Mouse (Mus musculus) kidney, adult 8-10 months (tissue): ENCODE measurements around the gene Olfr535.
"Not testable (repeated sequence)": the region's sequence is repeated elsewhere in the genome, so short reads cannot be mapped to it uniquely, and the experiment has no call there.

Source experiments
- DNase-seq, 2 experiments: peaks; one replicate each; pipeline ENCODE4 v3.0.0; 2022

Gene Olfr535

DNA sequence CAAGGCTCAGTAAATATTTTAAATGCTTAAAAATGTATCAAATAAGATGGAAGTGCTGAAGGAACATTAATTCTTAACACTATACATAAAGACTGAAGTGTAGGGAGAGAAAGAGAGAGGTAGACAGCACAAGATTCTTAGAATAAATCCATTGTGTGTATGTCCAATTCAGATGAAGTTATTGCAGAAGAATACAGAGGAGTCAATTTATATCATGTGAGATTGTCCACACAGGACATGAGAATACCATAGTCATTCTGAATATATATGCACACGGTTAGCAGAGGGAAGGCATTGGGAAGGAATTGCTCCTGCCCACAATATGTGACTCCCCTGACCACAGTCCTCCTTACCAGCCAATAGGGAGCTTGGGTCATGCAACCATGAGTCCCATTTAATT, at the start of gene Olfr535:
Olfr535 (plus strand) TSS at position 301 of the 400 bp plus-strand sequence.
- no peak for DNase-seq

DNA sequence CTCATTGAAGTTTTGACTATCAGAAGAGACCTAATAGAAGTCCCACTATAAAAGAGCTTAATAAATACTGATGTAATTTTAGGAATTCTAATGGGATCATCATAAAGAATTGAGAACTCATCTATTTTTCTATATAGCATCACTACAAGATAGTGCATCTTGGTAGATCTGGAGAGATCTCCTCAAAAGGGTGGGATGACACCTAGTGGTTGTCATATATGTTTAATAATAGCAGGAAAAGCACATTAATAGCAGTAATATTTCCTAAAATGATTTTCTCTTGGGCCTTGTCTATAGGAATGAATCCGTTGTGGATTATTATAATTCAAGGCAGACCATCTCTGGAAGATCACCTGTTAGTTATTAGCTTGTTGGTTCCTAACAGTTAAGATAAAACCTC, 40.9 kb upstream of the Olfr535 start:
- DNase-seq: no peak

GRCm38 (mm10) chr7:140463070-140463469, 20.9 kb upstream of the Olfr535 start, which contains the start of gene Olfr533:
Olfr533 (plus strand) TSS chr7:140463370.
- DNase-seq: not testable (repeated sequence)

DNA sequence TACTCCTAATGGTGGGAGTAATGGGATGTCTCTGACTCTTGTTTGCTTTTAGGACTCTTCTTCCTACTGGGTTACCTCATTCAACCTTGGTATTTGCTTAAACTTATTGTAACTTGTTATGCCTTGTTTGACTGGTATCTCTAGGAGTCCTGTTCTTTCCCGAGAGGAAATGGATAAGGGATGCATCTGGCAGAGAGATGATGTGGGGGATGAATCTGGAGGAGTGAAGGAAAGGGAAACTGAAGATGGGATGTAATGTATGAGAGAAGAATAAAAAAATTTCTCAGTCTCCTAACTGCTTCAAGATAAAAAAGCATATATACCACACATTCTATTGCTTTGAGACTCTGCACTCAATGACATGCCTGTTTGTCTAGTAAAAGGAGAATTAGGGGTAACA, 6.1 kb upstream of the Olfr535 start:
- no peak for DNase-seq

GRCm38 (mm10) chr7:140478733-140479132, 5.3 kb upstream of the Olfr535 start:
- DNase-seq: no peak

GRCm38 (mm10) chr7:140488981-140489380, 5.0 kb downstream of the Olfr535 start:
- DNase-seq: no peak

DNA sequence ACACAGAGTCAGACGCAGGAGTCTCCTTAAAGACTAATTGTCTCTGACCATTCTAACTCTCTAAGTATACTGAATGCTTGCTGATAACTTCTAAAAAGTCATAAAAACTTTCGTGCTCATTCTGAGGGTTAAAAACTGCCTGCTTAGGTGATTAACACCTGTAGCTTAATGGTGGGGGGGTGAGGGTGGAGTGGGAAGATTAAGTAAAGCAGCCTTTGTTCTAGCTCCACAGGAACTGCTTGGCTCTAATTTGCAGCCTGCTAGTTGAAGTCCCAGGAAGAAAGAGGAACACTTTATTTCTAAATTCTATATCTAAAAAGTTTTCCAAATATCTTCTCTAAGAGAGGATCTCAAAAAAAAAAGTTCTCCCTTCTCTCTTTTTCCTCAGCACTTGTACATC, 10.2 kb downstream of the Olfr535 start:
- DNase-seq: no peak

- DNase-seq: no peak
These were observed 10.7 kb downstream of the Olfr535 start for GRCm38 (mm10) chr7:140494702-140495101.

DNA sequence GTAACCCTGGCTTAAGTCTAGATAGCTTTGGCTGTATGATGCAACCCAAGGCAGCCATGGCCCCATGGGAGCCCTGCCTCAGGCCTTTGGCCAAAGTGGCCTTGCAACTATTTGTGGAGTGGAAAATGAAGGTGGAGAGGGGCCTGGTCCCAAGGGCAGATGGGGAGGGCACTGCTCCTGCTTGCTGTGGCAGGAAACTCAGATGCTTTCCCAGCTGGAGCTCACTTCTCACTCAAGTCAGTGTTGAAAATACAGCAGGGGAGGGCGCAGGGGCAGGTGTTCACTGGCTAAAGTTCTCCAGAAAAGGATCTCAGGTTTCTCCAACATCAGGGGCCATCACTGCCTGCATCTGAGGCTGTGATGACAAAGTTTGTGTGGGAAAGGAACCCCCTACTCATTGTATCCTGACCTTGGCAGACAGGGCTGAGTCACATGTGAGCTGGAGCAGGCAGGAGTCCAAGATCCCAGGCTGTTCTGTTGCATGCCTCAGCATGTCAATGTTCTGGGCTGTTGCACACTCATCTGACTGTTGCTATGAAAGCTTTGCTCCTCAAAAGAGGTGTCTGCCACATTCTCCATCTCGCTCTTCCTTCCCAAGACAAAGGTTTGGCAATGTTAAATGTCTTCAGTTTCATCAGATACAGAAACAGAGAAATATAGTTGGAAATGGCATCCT, 23.5 kb downstream of the Olfr535 start, which contains the start of gene Olfr536:
Olfr536 (minus strand) TSS at position 51 of the 676 bp plus-strand sequence.
- DNase-seq: peak; percentile 1 to 5

GRCm38 (mm10) chr7:140539746-140540145, 55.7 kb downstream of the Olfr535 start:
- no peak for DNase-seq
